Mouse (Mus musculus): ENCODE measurements at regions not wholly inside any gene's neighbourhood (a gene's known extent, or its start where the extent isn't known, plus 50 kb on each side); places are given as distances from the start of the nearest gene placed in this dataset.

GRCm38 (mm10) chr12:39527216-39527600 lies 510.6 kb downstream of the Arl4a start:
- Histone ChIP-seq H3K27me3 (ENCODE audit: control insufficient read depth in 1 of 2, insufficient read depth in 2 of 2, low read length in 2 of 2) (no peaks in the 10 kb centered on the region; a peak in 3 of 4 replicates), H3K36me3 (ENCODE audit: control insufficient read depth in 1 of 2, insufficient read depth in 2 of 2, low read length in 2 of 2) (no peaks in the 10 kb centered on the region), H3K9me3 (replicated peaks; ENCODE audit: insufficient read depth, low read length) (no peaks in the 10 kb centered on the region), H3K9ac (ENCODE audit: control insufficient read depth, low read depth, low read length, poor library complexity, severe bottlenecking) (no peak overlapping the region), H3K79me2 (ENCODE audit: control insufficient read depth, insufficient read depth, low read length, poor library complexity) (no peaks in the 10 kb centered on the region), H3K4me1 (ENCODE audit: control insufficient read depth in 1 of 2, insufficient read depth in 2 of 2, low read length in 2 of 2) (no peaks in the 10 kb centered on the region), H3K4me3 (ENCODE audit: control insufficient read depth in 1 of 2, insufficient read depth in 1 of 2, low read depth in 2 of 2, low read length in 2 of 2) (no peak overlapping the region), H3K27ac (ENCODE audit: control insufficient read depth, low read depth, low read length) (no peak overlapping the region)
- no peak for DNase-seq (ENCODE audit: low read depth, low spot score)
- TF ChIP-seq NRF1 (IDR thresholded peaks at IDR 0.05; ENCODE audit: insufficient read depth, low read depth, low read length, poor library complexity, severe bottlenecking) (no peak), CHD2 (IDR thresholded peaks at IDR 0.05; ENCODE audit: low read length) (no peak), SMC3 (IDR thresholded peaks at IDR 0.05; ENCODE audit: low read depth, low read length) (no peak), NELFE (IDR thresholded peaks at IDR 0.05; ENCODE audit: low read depth, low read length) (no peak)

GRCm38 (mm10) chr12:39526535-39527215 lies 511.1 kb downstream of the Arl4a start:
- Histone ChIP-seq H3K79me2 (ENCODE audit: control insufficient read depth, insufficient read depth, low read length, poor library complexity) (no peaks in the 10 kb centered on the region), H3K4me1 (ENCODE audit: control insufficient read depth in 1 of 2, insufficient read depth in 2 of 2, low read length in 2 of 2) (no peaks in the 10 kb centered on the region), H3K27me3 (ENCODE audit: control insufficient read depth in 1 of 2, insufficient read depth in 2 of 2, low read length in 2 of 2) (no peaks in the 10 kb centered on the region; a peak in 3 of 4 replicates), H3K36me3 (ENCODE audit: control insufficient read depth in 1 of 2, insufficient read depth in 2 of 2, low read length in 2 of 2) (no peaks in the 10 kb centered on the region), H3K27ac (ENCODE audit: control insufficient read depth, low read depth, low read length) (no peak overlapping the region), H3K9ac (ENCODE audit: control insufficient read depth, low read depth, low read length, poor library complexity, severe bottlenecking) (no peak overlapping the region), H3K4me3 (ENCODE audit: control insufficient read depth in 1 of 2, insufficient read depth in 1 of 2, low read depth in 2 of 2, low read length in 2 of 2) (no peak overlapping the region), H3K9me3 (replicated peaks; ENCODE audit: insufficient read depth, low read length) (no peaks in the 10 kb centered on the region)
- TF ChIP-seq POLR2A (IDR thresholded peaks at IDR 0.05; ENCODE audit: control insufficient read depth in 1 of 2, insufficient read depth in 1 of 2, low read depth in 1 of 2, low read length in 2 of 2, poor library complexity in 1 of 2) (no peak), MYC (IDR thresholded peaks at IDR 0.05; ENCODE audit: low read depth, low read length) (no peak), TAL1 (IDR thresholded peaks at IDR 0.05; ENCODE audit: low read length) (no peak), USF1 (IDR thresholded peaks at IDR 0.05; ENCODE audit: low read depth, low read length) (no peak), POLR2AphosphoS2 (IDR thresholded peaks at IDR 0.05; ENCODE audit: low read length) (no peak)
- no peak for DNase-seq (ENCODE audit: low read depth, low spot score)

- H3K27me3 ChIP-seq (ENCODE audit: control insufficient read depth in 1 of 2, insufficient read depth in 2 of 2, low read length in 2 of 2), result no peaks in the 10 kb centered on the region; a peak in 3 of 4 replicates
- TF ChIP-seq UBTF (IDR thresholded peaks at IDR 0.05; ENCODE audit: borderline replicate concordance, insufficient read depth, low read depth, low read length) (no peak), MYC (IDR thresholded peaks at IDR 0.05; ENCODE audit: low read depth, low read length) (no peak), E2F4 (IDR thresholded peaks at IDR 0.05; ENCODE audit: borderline replicate concordance, low read depth, low read length) (no peak), CHD1 (IDR thresholded peaks at IDR 0.05; ENCODE audit: low read depth, low read length) (no peak), CTCF (IDR thresholded peaks at IDR 0.05 in 2 of 3, conservative IDR thresholded peaks at IDR 0.05 in 1 of 3; ENCODE audit: control insufficient read depth in 1 of 3, insufficient read depth in 1 of 3, low read depth in 2 of 3, low read length in 3 of 3, poor library complexity in 1 of 3, severe bottlenecking in 1 of 3) (no peak), NRF1 (IDR thresholded peaks at IDR 0.05; ENCODE audit: insufficient read depth, low read depth, low read length, poor library complexity, severe bottlenecking) (no peak), JUND (IDR thresholded peaks at IDR 0.05; ENCODE audit: low read depth, low read length) (no peak), MYB (IDR thresholded peaks at IDR 0.05; ENCODE audit: low read depth, low read length) (no peak), POLR2A (IDR thresholded peaks at IDR 0.05; ENCODE audit: control insufficient read depth in 1 of 2, insufficient read depth in 1 of 2, low read depth in 1 of 2, low read length in 2 of 2, poor library complexity in 1 of 2) (no peak), ETS1 (IDR thresholded peaks at IDR 0.05; ENCODE audit: low read depth, low read length) (no peak), RAD21 (IDR thresholded peaks at IDR 0.05; ENCODE audit: low read depth, low read length) (no peak), ZMIZ1 (IDR thresholded peaks at IDR 0.05; ENCODE audit: low read depth, low read length) (no peak), HCFC1 (IDR thresholded peaks at IDR 0.05; ENCODE audit: low read depth, low read length) (no peak), SMC3 (IDR thresholded peaks at IDR 0.05; ENCODE audit: low read depth, low read length) (no peak)
- H3K27ac ChIP-seq (ENCODE audit: control insufficient read depth, low read depth, low read length), result no peak overlapping the region
- H3K9me3 ChIP-seq (replicated peaks; ENCODE audit: insufficient read depth, low read length), result no peaks in the 10 kb centered on the region
- no peak overlapping the region for H3K9ac ChIP-seq (ENCODE audit: control insufficient read depth, low read depth, low read length, poor library complexity, severe bottlenecking)
- H3K79me2 ChIP-seq (ENCODE audit: control insufficient read depth, insufficient read depth, low read length, poor library complexity), result no peaks in the 10 kb centered on the region
- DNase-seq (ENCODE audit: low read depth, low spot score), result no peak
- no peak overlapping the region for H3K4me3 ChIP-seq (ENCODE audit: control insufficient read depth in 1 of 2, insufficient read depth in 1 of 2, low read depth in 2 of 2, low read length in 2 of 2)
- no peaks in the 10 kb centered on the region for H3K36me3 ChIP-seq (ENCODE audit: control insufficient read depth in 1 of 2, insufficient read depth in 2 of 2, low read length in 2 of 2)
- no peaks in the 10 kb centered on the region for H3K4me1 ChIP-seq (ENCODE audit: control insufficient read depth in 1 of 2, insufficient read depth in 2 of 2, low read length in 2 of 2)
Observed at GRCm38 (mm10) chr12:39515690-39516089, 522.1 kb downstream of the Arl4a start.

All from MEL (cell line).